Mouse (Mus musculus): ENCODE measurements around the gene Slc35f4.
"Not testable (repeated sequence)": the region's sequence is repeated elsewhere in the genome, so short reads cannot be mapped to it uniquely, and the experiment has no call there.

Gene Slc35f4

DNA sequence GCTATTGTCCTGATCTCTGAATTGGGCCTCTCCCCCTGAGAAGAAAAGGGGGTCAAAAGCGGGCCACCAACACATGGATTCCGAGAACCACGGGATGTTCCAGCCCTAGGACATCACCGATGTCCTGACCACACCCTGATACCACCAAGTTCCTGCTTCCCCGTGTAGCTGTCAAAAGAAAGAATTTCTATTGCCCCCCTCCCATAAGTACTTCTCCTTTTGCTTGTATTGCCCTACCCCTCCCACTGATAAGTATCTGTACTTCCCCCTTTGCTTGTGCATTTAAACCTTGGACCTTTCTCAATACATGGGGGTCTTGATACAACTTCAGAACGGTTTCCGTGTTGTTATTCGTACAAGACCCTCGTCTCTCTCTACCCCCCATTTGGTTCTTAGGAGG lies 247.4 kb downstream of the Slc35f4 start:
- not testable (repeated sequence) for DNase-seq (ENCODE audit: low spot score in 2 of 2)

GRCm38 (mm10) chr14:49277642-49278041 lies 248.2 kb downstream of the Slc35f4 start:
- DNase-seq (ENCODE audit: low spot score in 2 of 2) = no peak

- no peak for DNase-seq (ENCODE audit: low spot score in 2 of 2)
These were observed 250.5 kb downstream of the Slc35f4 start for GRCm38 (mm10) chr14:49275376-49275775.

DNA sequence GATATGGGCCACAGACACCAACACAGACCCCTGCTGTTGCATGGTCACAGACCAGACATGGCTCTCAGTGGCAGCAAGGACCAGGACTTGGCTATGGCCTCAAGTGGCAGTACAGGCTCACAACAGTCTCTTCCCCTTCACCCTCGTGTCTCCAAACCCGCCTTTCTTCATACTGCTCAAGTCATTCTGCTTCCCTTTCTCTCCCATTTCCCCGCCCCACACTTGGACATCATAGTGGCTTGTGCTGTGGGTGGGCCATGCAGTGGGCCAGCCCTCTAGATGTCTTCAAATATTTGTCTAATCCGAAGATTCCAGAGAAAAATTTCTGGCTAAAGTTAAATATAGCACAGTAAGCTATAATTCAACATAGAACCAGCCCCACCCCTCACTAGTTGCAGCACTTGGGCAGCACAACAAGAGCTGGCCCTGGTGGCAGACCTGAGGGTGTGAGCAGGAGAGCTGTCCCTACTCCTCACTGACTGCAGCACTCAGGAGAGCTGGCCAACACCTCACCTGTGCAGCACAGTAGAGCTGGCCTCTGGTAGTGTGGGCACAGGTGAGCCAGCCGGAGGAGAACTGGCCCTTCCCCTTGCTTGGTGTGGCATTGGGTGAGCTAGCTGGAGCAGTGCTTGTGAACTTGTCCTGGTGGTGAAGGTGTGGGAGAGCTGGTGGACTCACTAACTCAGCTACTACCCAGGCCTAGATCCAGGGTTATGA lies 260.4 kb downstream of the Slc35f4 start:
- no peak for DNase-seq (ENCODE audit: low spot score in 2 of 2)

Data from frontal cortex, postnatal 14 days (tissue).